Mouse (Mus musculus): ENCODE data around the gene Zfp292. TPM values are rescaled to one million over a fixed set of nuclear protein-coding genes. Genes with fewer than 3 reads are reported as not detected.

Gene Zfp292
- total RNA-seq, 1 experiment: 25.3 TPM

GRCm38 (mm10) chr4:34847679-34848309 lies 35.0 kb downstream of the Zfp292 start:
- no peak overlapping the region for H3K9ac ChIP-seq (ENCODE audit: insufficient read depth, low read depth, low read length, poor library complexity, severe bottlenecking)
- H3K36me3 ChIP-seq (ENCODE audit: control insufficient read depth, insufficient read depth, low read length, poor library complexity, severe bottlenecking): no peaks in the 10 kb centered on the region; the same call in 1 of the 2 replicates
- H3K4me3 ChIP-seq (ENCODE audit: insufficient read depth in 1 of 2, low read depth in 1 of 2, low read length in 2 of 2, poor library complexity in 1 of 2, severe bottlenecking in 1 of 2): no peak overlapping the region
- no peak for TF ChIP-seq HCFC1 (IDR thresholded peaks at IDR 0.05; ENCODE audit: borderline replicate concordance, insufficient read depth, low read length)
- TF ChIP-seq ZC3H11A (IDR thresholded peaks at IDR 0.05; ENCODE audit: borderline replicate concordance, low read depth, low read length): no peak
- TF ChIP-seq CHD2 (IDR thresholded peaks at IDR 0.05; ENCODE audit: low read depth, low read length): no peak
- no peak for TF ChIP-seq ZNF384 (IDR thresholded peaks at IDR 0.05; ENCODE audit: low read depth, low read length)
- no peak for TF ChIP-seq MAFK (IDR thresholded peaks at IDR 0.05; ENCODE audit: insufficient read depth, low read depth, low read length)
- in situ Hi-C loops (cut with MboI; ENCODE audit: low sequenced_read_pairs in 2 of 2, unreplicated experiment in 2 of 2): no loop called here
- no peaks in the 10 kb centered on the region for H3K9me3 ChIP-seq (ENCODE audit: control insufficient read depth, insufficient read depth, low read depth, low read length)
- DNase-seq (ENCODE audit: low read depth, low spot score): no peak
- H3K4me1 ChIP-seq (ENCODE audit: control insufficient read depth in 2 of 2, insufficient read depth in 2 of 2, low read length in 2 of 2, poor library complexity in 1 of 2): peaks cover 2 to 10% of the 10 kb centered on the region in 2 experiments; a peak in 2 of 4 replicates
- no peak overlapping the region for H3K27ac ChIP-seq (ENCODE audit: insufficient read depth, low read depth, low read length, poor library complexity, severe bottlenecking)

GRCm38 (mm10) chr4:34843839-34844238 lies 38.9 kb downstream of the Zfp292 start:
- H3K27ac ChIP-seq (ENCODE audit: insufficient read depth, low read depth, low read length, poor library complexity, severe bottlenecking): no peak overlapping the region
- H3K4me1 ChIP-seq (ENCODE audit: control insufficient read depth in 2 of 2, insufficient read depth in 2 of 2, low read length in 2 of 2, poor library complexity in 1 of 2): peaks cover 0 to 10% of the 10 kb centered on the region in 2 experiments; a peak in 1 of 4 replicates
- no peak for DNase-seq (ENCODE audit: low read depth, low spot score)
- H3K9me3 ChIP-seq (ENCODE audit: control insufficient read depth, insufficient read depth, low read depth, low read length): no peaks in the 10 kb centered on the region
- TF ChIP-seq CHD2 (IDR thresholded peaks at IDR 0.05; ENCODE audit: low read depth, low read length) (no peak), HCFC1 (IDR thresholded peaks at IDR 0.05; ENCODE audit: borderline replicate concordance, insufficient read depth, low read length) (no peak), MAFK (IDR thresholded peaks at IDR 0.05; ENCODE audit: insufficient read depth, low read depth, low read length) (no peak), ZC3H11A (IDR thresholded peaks at IDR 0.05; ENCODE audit: borderline replicate concordance, low read depth, low read length) (no peak), ZNF384 (IDR thresholded peaks at IDR 0.05; ENCODE audit: low read depth, low read length) (no peak)
- H3K4me3 ChIP-seq (ENCODE audit: insufficient read depth in 1 of 2, low read depth in 1 of 2, low read length in 2 of 2, poor library complexity in 1 of 2, severe bottlenecking in 1 of 2): no peak overlapping the region
- no peak overlapping the region for H3K9ac ChIP-seq (ENCODE audit: insufficient read depth, low read depth, low read length, poor library complexity, severe bottlenecking)
- peaks cover 2% of the 10 kb centered on the region; the same call in 1 of the 2 replicates for H3K36me3 ChIP-seq (ENCODE audit: control insufficient read depth, insufficient read depth, low read length, poor library complexity, severe bottlenecking)
- in situ Hi-C loops (cut with MboI; ENCODE audit: low sequenced_read_pairs in 2 of 2, unreplicated experiment in 2 of 2): no loop called here

GRCm38 (mm10) chr4:34842826-34843225 lies 39.9 kb downstream of the Zfp292 start:
- TF ChIP-seq ZC3H11A (IDR thresholded peaks at IDR 0.05; ENCODE audit: borderline replicate concordance, low read depth, low read length): no peak
- TF ChIP-seq CHD2 (IDR thresholded peaks at IDR 0.05; ENCODE audit: low read depth, low read length): no peak
- TF ChIP-seq ZNF384 (IDR thresholded peaks at IDR 0.05; ENCODE audit: low read depth, low read length): no peak
- TF ChIP-seq HCFC1 (IDR thresholded peaks at IDR 0.05; ENCODE audit: borderline replicate concordance, insufficient read depth, low read length): no peak
- TF ChIP-seq MAFK (IDR thresholded peaks at IDR 0.05; ENCODE audit: insufficient read depth, low read depth, low read length): no peak
- H3K4me3 ChIP-seq (ENCODE audit: insufficient read depth in 1 of 2, low read depth in 1 of 2, low read length in 2 of 2, poor library complexity in 1 of 2, severe bottlenecking in 1 of 2): no peak overlapping the region
- DNase-seq (ENCODE audit: low read depth, low spot score): no peak
- in situ Hi-C loops (cut with MboI; ENCODE audit: low sequenced_read_pairs in 2 of 2, unreplicated experiment in 2 of 2): no loop called here
- no peak overlapping the region for H3K27ac ChIP-seq (ENCODE audit: insufficient read depth, low read depth, low read length, poor library complexity, severe bottlenecking)
- H3K9me3 ChIP-seq (ENCODE audit: control insufficient read depth, insufficient read depth, low read depth, low read length): no peaks in the 10 kb centered on the region
- H3K4me1 ChIP-seq (ENCODE audit: control insufficient read depth in 2 of 2, insufficient read depth in 2 of 2, low read length in 2 of 2, poor library complexity in 1 of 2): peaks cover 0 to 7% of the 10 kb centered on the region in 2 experiments; a peak in 1 of 4 replicates
- H3K36me3 ChIP-seq (ENCODE audit: control insufficient read depth, insufficient read depth, low read length, poor library complexity, severe bottlenecking): peaks cover 2% of the 10 kb centered on the region; the same call in 1 of the 2 replicates
- no peak overlapping the region for H3K9ac ChIP-seq (ENCODE audit: insufficient read depth, low read depth, low read length, poor library complexity, severe bottlenecking)

- Histone ChIP-seq H3K4me3 (ENCODE audit: insufficient read depth in 1 of 2, low read depth in 1 of 2, low read length in 2 of 2, poor library complexity in 1 of 2, severe bottlenecking in 1 of 2) (no peak overlapping the region), H3K9me3 (ENCODE audit: control insufficient read depth, insufficient read depth, low read depth, low read length) (no peaks in the 10 kb centered on the region), H3K27ac (ENCODE audit: insufficient read depth, low read depth, low read length, poor library complexity, severe bottlenecking) (no peak overlapping the region), H3K9ac (ENCODE audit: insufficient read depth, low read depth, low read length, poor library complexity, severe bottlenecking) (no peak overlapping the region), H3K4me1 (ENCODE audit: control insufficient read depth in 2 of 2, insufficient read depth in 2 of 2, low read length in 2 of 2, poor library complexity in 1 of 2) (no peaks in the 10 kb centered on the region), H3K36me3 (ENCODE audit: control insufficient read depth, insufficient read depth, low read length, poor library complexity, severe bottlenecking) (peaks cover 4% of the 10 kb centered on the region; the same call in 1 of the 2 replicates)
- DNase-seq (ENCODE audit: low read depth, low spot score): no peak
- TF ChIP-seq ZC3H11A (IDR thresholded peaks at IDR 0.05; ENCODE audit: borderline replicate concordance, low read depth, low read length) (no peak), MAFK (IDR thresholded peaks at IDR 0.05; ENCODE audit: insufficient read depth, low read depth, low read length) (no peak), HCFC1 (IDR thresholded peaks at IDR 0.05; ENCODE audit: borderline replicate concordance, insufficient read depth, low read length) (no peak), CHD2 (IDR thresholded peaks at IDR 0.05; ENCODE audit: low read depth, low read length) (no peak), ZNF384 (IDR thresholded peaks at IDR 0.05; ENCODE audit: low read depth, low read length) (no peak)
- in situ Hi-C loops (cut with MboI; ENCODE audit: low sequenced_read_pairs in 2 of 2, unreplicated experiment in 2 of 2): no loop called here
These were observed 51.3 kb downstream of the Zfp292 start for GRCm38 (mm10) chr4:34831496-34831895.
